11 mouse cellular contexts compared by ENCODE assay signal in the genomic region with DNA sequence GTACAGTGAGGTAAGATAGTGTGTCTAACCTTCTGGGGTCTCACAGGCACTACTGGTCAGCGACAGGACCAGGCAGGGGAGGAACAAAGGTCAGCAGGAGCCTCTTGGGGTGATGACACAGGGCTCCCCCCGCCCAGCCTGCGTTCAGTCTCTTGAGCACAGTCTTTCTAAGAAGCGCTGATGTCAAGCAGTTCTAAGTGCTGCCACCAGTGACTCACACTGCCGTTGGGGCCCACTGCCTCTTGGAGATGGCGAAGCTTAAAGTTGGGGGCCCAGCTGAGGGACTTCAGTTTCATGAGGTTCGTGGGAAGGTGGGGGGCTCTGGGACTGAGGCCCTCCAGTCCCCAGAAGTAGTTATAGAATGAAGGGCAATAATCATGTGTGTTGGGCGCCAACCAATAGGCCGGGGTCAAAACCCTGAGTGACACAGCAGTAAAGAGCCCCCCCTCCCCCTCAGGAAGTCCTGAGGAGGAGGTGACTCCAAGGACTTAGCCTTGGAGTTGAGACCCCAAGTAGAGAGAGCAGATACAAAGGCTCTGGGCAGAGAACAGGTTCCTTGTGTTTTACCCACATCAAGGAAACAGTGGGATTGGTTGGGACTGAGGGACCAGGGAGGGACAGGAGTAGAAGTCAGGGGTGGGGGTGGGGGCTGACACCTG. TPM values are rescaled to one million over a fixed set of nuclear protein-coding genes. Genes with fewer than 3 reads are reported as not detected.
DNase-seq lines count a peak whose midpoint lies in the region; ATAC-seq and TF ChIP-seq lines count a peak whose summit lies in the region.
"Had no signal": no experiment of that assay in that cellular context is flagged by ENCODE, and none has a peak within 500 bp of the region (broad histone marks: within the 10 kb centered on the region; RNA-seq: fewer than 3 reads in every experiment).

No protein-coding gene starts in this region.

- H3K9ac ChIP-seq in heart, postnatal 0 days (replicated peaks; ENCODE audit: low read depth, low read length) = no peak overlapping the region
- no peak overlapping the region for H3K9ac ChIP-seq in liver, embryonic 16.5 days (ENCODE audit: low read depth, low read length)
- no peak overlapping the region for H3K9ac ChIP-seq in midbrain, embryonic 15.5 days
- H3K9ac ChIP-seq: hindbrain, embryonic 15.5 days; stomach, embryonic 15.5 days had no signal

- TF ChIP-seq EP300 in heart, postnatal 0 days (IDR thresholded peaks at IDR 0.05; ENCODE audit: low read depth) = no peak

- no peak for TF ChIP-seq CTCF in heart, postnatal 0 days (IDR thresholded peaks at IDR 0.05; ENCODE audit: low read depth)
- TF ChIP-seq CTCF in thymus, adult 2 months (IDR thresholded peaks at IDR 0.05; ENCODE audit: borderline replicate concordance, control insufficient read depth, extremely low read depth, insufficient read depth, low read length, poor library complexity) = no peak

- WGBS in heart, postnatal 0 days = 87% methylated on average over 9 of the region's 9 CpGs
- WGBS in thymus, adult 2 months = 47% methylated on average over 9 of the region's 9 CpGs
- 40% methylated on average over 9 of the region's 9 CpGs for whole genome bisulfite sequencing in liver, embryonic 16.5 days (ENCODE audit: insufficient replicate concordance)
- 86% methylated on average over 9 of the region's 9 CpGs for WGBS in midbrain, embryonic 15.5 days

- 0 out of 2 replicates have a peak overlapping the region, but pooled peaks have one; percentile 22 for H3K27ac ChIP-seq in heart, postnatal 0 days (ENCODE audit: low read depth)
- peak overlapping the region; percentile 73 for H3K27ac ChIP-seq in thymus, adult 2 months (ENCODE audit: control insufficient read depth, insufficient read depth, low read length)
- peak overlapping the region; percentile 52 for H3K27ac ChIP-seq in liver, embryonic 16.5 days (ENCODE audit: low read length)
- H3K27ac ChIP-seq in midbrain, embryonic 15.5 days = no peak overlapping the region
- H3K27ac ChIP-seq: hindbrain, embryonic 15.5 days; stomach, embryonic 15.5 days had no signal

- peak overlapping the region; percentile 71; the same call in 1 of the 2 replicates for H3K4me2 ChIP-seq in heart, postnatal 0 days (ENCODE audit: low read depth, low read length)
- no peak overlapping the region; the same call in 1 of the 2 replicates for H3K4me2 ChIP-seq in liver, embryonic 16.5 days (ENCODE audit: low read depth, low read length)
- no peak overlapping the region for H3K4me2 ChIP-seq in midbrain, embryonic 15.5 days
- H3K4me2 ChIP-seq: hindbrain, embryonic 15.5 days had no signal

- no peaks in the 10 kb centered on the region for H3K9me3 ChIP-seq in heart, postnatal 0 days (replicated peaks; ENCODE audit: control insufficient read depth, low read length)
- no peaks in the 10 kb centered on the region for H3K9me3 ChIP-seq in liver, embryonic 16.5 days (replicated peaks; ENCODE audit: control insufficient read depth, low read length)
- H3K9me3 ChIP-seq in midbrain, embryonic 15.5 days = no peaks in the 10 kb centered on the region
- H3K9me3 ChIP-seq: hindbrain, embryonic 15.5 days; stomach, embryonic 15.5 days had no signal

- no peak for ATAC-seq in heart, postnatal 0 days (ENCODE audit: insufficient read depth, low read depth)
- ATAC-seq in liver, embryonic 16.5 days (ENCODE audit: low read depth) = no peak
- ATAC-seq in megakaryocyte progenitor cell, adult 5-6 weeks (replicated peaks; ENCODE audit: poor library complexity) = no peak
- ATAC-seq in midbrain, embryonic 15.5 days (replicated peaks) = no peak

- peaks cover 35% of the 10 kb centered on the region for H3K4me1 ChIP-seq in heart, postnatal 0 days (ENCODE audit: control insufficient read depth, insufficient read depth)
- peaks cover 74% of the 10 kb centered on the region for H3K4me1 ChIP-seq in thymus, adult 2 months (replicated peaks; ENCODE audit: control insufficient read depth, insufficient read depth, low read length)
- H3K4me1 ChIP-seq in liver, embryonic 16.5 days (ENCODE audit: control insufficient read depth, low read depth, low read length) = peaks cover 45% of the 10 kb centered on the region
- peaks cover 23% of the 10 kb centered on the region; the same call in 1 of the 2 replicates for H3K4me1 ChIP-seq in midbrain, embryonic 15.5 days

- DNase-seq in heart, postnatal 0 days (ENCODE audit: low spot score) = no peak
- DNase-seq in heart, adult 8-10 months (ENCODE audit: low spot score) = no peak
- peak; percentile 36 for DNase-seq in thymus, adult 2 months
- DNase-seq in thymus, adult 18-20 months = no peak
- DNase-seq in thymus, postnatal 4 days = peak; percentile 73
- DNase-seq: embryo, embryonic 11 days had no signal

- H3K4me3 ChIP-seq in heart, postnatal 0 days (ENCODE audit: low read depth, low read length) = no peak overlapping the region; the same call in 1 of the 2 replicates
- peak overlapping the region; percentile 78 for H3K4me3 ChIP-seq in thymus, adult 2 months (ENCODE audit: control insufficient read depth, insufficient read depth, low read length)
- no peak overlapping the region; the same call in 1 of the 2 replicates for H3K4me3 ChIP-seq in liver, embryonic 16.5 days (ENCODE audit: low read depth, low read length)
- H3K4me3 ChIP-seq in midbrain, embryonic 15.5 days = no peak overlapping the region
- H3K4me3 ChIP-seq: hindbrain, embryonic 15.5 days had no signal

- TF ChIP-seq POLR2A in thymus, adult 2 months (IDR thresholded peaks at IDR 0.05; ENCODE audit: control insufficient read depth, extremely low read depth, insufficient read depth, low read length, poor library complexity) = no peak

- H3K27me3 ChIP-seq in heart, postnatal 0 days (ENCODE audit: control insufficient read depth, insufficient read depth, low read length) = no peaks in the 10 kb centered on the region
- no peaks in the 10 kb centered on the region for H3K27me3 ChIP-seq in thymus, adult 2 months (ENCODE audit: control insufficient read depth, insufficient read depth, low read length)
- H3K27me3 ChIP-seq in liver, embryonic 16.5 days (ENCODE audit: control insufficient read depth, insufficient read depth, low read depth, low read length) = peaks cover 5% of the 10 kb centered on the region; the same call in 1 of the 2 replicates
- H3K27me3 ChIP-seq in midbrain, embryonic 15.5 days (replicated peaks) = 0 out of 2 replicates have a peak, but pooled peaks cover 11% of the 10 kb centered on the region
- H3K27me3 ChIP-seq: stomach, embryonic 15.5 days had no signal

- H3K36me3 ChIP-seq in heart, postnatal 0 days (replicated peaks; ENCODE audit: control insufficient read depth, insufficient read depth, low read length) = no peaks in the 10 kb centered on the region
- H3K36me3 ChIP-seq in thymus, adult 2 months (ENCODE audit: control insufficient read depth, insufficient read depth, low read length) = no peaks in the 10 kb centered on the region
- H3K36me3 ChIP-seq in liver, embryonic 16.5 days (ENCODE audit: control insufficient read depth, insufficient read depth) = no peaks in the 10 kb centered on the region
- no peaks in the 10 kb centered on the region for H3K36me3 ChIP-seq in midbrain, embryonic 15.5 days (replicated peaks)
- H3K36me3 ChIP-seq: hindbrain, embryonic 15.5 days; stomach, embryonic 15.5 days had no signal

RNA-seq across cellular contexts. Expression of gene Il4ra, which starts 2.7 kb away (rescaled TPM):
- 19.5 and 30.7 TPM in 2 replicates for total RNA-seq in heart, postnatal 0 days (2014; rRNA removed; ENCODE audit: low replicate concordance)
- polyA plus RNA-seq in heart, postnatal 0 days (2015; fragmentation: Nextera tagmentation; extraction: Ambion mirVana) = 4.8 and 5.1 TPM in 2 replicates
- 10 to 100 TPM; 11.1 to 16.8 (median 13.5) TPM for total RNA-seq in heart, adult 8-10 months (2022)
- 141 and 189 TPM in 2 replicates for polyA plus RNA-seq in thymus, adult 2 months (2012; rRNA removed)
- 6.2 and 6.9 TPM in 2 replicates for polyA plus RNA-seq in liver, embryonic 16.5 days (2015; fragmentation: Nextera tagmentation; extraction: Ambion mirVana)
- 10.5 and 12.0 TPM in 2 replicates for total RNA-seq in megakaryocyte progenitor cell, adult 5-6 weeks (2015)
- 19.2 and 20.4 TPM in 2 replicates for total RNA-seq in megakaryocyte progenitor cell, adult 5-6 weeks (2017)
- 5.4 and 5.9 TPM in 2 replicates for polyA plus RNA-seq in midbrain, embryonic 15.5 days (2015; fragmentation: Nextera tagmentation; extraction: Ambion mirVana)

RNA-seq across cellular contexts. Expression of gene Il21r, which starts 48.6 kb away (rescaled TPM):
- 0.19 TPM in 1 of 2 replicates, not detected in the other for total RNA-seq in heart, postnatal 0 days (2014; rRNA removed; ENCODE audit: low replicate concordance)
- polyA plus RNA-seq in heart, postnatal 0 days (2015; fragmentation: Nextera tagmentation; extraction: Ambion mirVana) = 0.12 and 0.19 TPM in 2 replicates
- total RNA-seq in heart, adult 8-10 months (2022) = under 1 TPM; 0.19 to 0.69 (median 0.33) TPM
- 177 and 188 TPM in 2 replicates for polyA plus RNA-seq in thymus, adult 2 months (2012; rRNA removed)
- polyA plus RNA-seq in liver, embryonic 16.5 days (2015; fragmentation: Nextera tagmentation; extraction: Ambion mirVana) = 0.68 and 1.0 TPM in 2 replicates
- 2.7 and 4.3 TPM in 2 replicates for total RNA-seq in megakaryocyte progenitor cell, adult 5-6 weeks (2015)
- 3.6 and 7.2 TPM in 2 replicates for total RNA-seq in megakaryocyte progenitor cell, adult 5-6 weeks (2017)
- polyA plus RNA-seq in midbrain, embryonic 15.5 days (2015; fragmentation: Nextera tagmentation; extraction: Ambion mirVana) = 0.39 and 0.41 TPM in 2 replicates

Comparison
In these comparisons a context has a peak if more than half of its experiments do, and no peak if none do; other contexts are left out.
1. DNase-seq: peak in thymus, adult 2 months (single experiment) and thymus, postnatal 4 days (single experiment); none in heart, postnatal 0 days (single experiment), heart, adult 8-10 months (single experiment) and thymus, adult 18-20 months (0 of 2).
2. RNA of gene Il4ra, which starts 2.7 kb away (polyA plus RNA-seq): 141 to 189 TPM in thymus, adult 2 months; 6.2 to 6.9 TPM in liver, embryonic 16.5 days, 5.4 to 5.9 TPM in midbrain, embryonic 15.5 days and 4.8 to 5.1 TPM in heart, postnatal 0 days; every median in the first group is over 10 times any median in the second.
3. RNA of gene Il21r, which starts 48.6 kb away (polyA plus RNA-seq): 177 to 188 TPM in thymus, adult 2 months; 0.68 to 1.0 TPM in liver, embryonic 16.5 days, 0.39 to 0.41 TPM in midbrain, embryonic 15.5 days and 0.12 to 0.19 TPM in heart, postnatal 0 days; every median in the first group is over 10 times any median in the second.